Mouse (Mus musculus) small intestine, adult 2 months (tissue): Measurements from ENCODE around the gene Hist1h2ad. TPM values are rescaled to one million over a fixed set of nuclear protein-coding genes. Genes with fewer than 3 reads are reported as not detected.

ENCODE experiments used
- H3K27ac ChIP-seq: fragments of 200-500 bp; 2 replicates; pipeline ENCODE4 v1.5.1; 2012; ENCODE audit warnings: low read depth, low read length, control low read depth, inconsistent platforms; ENCODE audit not compliant: insufficient read depth
- H3K27me3 ChIP-seq: fragments of 200-500 bp; 2 replicates; pipeline ENCODE4 v1.6.1; 2012; ENCODE audit warnings: mild to moderate bottlenecking, moderate library complexity, low read length, inconsistent platforms; ENCODE audit not compliant: control insufficient read depth, insufficient read depth
- H3K36me3 ChIP-seq: fragments of 200-500 bp; 2 replicates; pipeline ENCODE4 v1.6.1; 2012; ENCODE audit warnings: mild to moderate bottlenecking, low read length, control low read depth, inconsistent platforms; ENCODE audit not compliant: control insufficient read depth, insufficient read depth
- H3K4me1 ChIP-seq: fragments of 200-500 bp; 2 replicates; pipeline ENCODE4 v1.6.1; 2012; ENCODE audit warnings: low read length, inconsistent platforms, mixed read lengths; ENCODE audit not compliant: control insufficient read depth, insufficient read depth, insufficient read length
- H3K4me3 ChIP-seq: fragments of 200-500 bp; 2 replicates; pipeline ENCODE4 v1.5.1; 2012; ENCODE audit warnings: low read depth, mild to moderate bottlenecking, control low read depth, inconsistent platforms, low read length, moderate library complexity
- CTCF ChIP-seq: fragments of 200-500 bp; IDR thresholded peaks from 2 replicates; pipeline ENCODE4 v1.5.1; 2012; ENCODE audit warnings: low read depth, mild to moderate bottlenecking, control low read depth, inconsistent platforms, low read length, moderate library complexity, mixed read lengths; ENCODE audit not compliant: insufficient replicate concordance, insufficient read length; ENCODE audit errors: extremely low read depth
- POLR2A ChIP-seq: fragments of 200-500 bp; IDR thresholded peaks from 2 replicates; pipeline ENCODE4 v1.6.1; 2012; ENCODE audit warnings: low read depth, mild to moderate bottlenecking, control low read depth, inconsistent platforms, low read length, moderate library complexity
- WGBS: fragments of 180-500 bp; shearing (Covaris S2); methylation state at CpG from one replicate; pipeline ENCODE4 v1.1.7; 2018; 5-methylcytosine and 5-hydroxymethylcytosine counted together
- polyA plus RNA-seq: library from polyadenylated mRNA; depleted of rRNA; stranded (reverse); fragments of >200 nt; gene quantifications from 2 replicates; pipeline ENCODE4 v1.2.3, GENCODE M21; 2012

Hist1h2ad gene
- polyA plus RNA-seq, 1 experiment = 21.3 TPM

DNA sequence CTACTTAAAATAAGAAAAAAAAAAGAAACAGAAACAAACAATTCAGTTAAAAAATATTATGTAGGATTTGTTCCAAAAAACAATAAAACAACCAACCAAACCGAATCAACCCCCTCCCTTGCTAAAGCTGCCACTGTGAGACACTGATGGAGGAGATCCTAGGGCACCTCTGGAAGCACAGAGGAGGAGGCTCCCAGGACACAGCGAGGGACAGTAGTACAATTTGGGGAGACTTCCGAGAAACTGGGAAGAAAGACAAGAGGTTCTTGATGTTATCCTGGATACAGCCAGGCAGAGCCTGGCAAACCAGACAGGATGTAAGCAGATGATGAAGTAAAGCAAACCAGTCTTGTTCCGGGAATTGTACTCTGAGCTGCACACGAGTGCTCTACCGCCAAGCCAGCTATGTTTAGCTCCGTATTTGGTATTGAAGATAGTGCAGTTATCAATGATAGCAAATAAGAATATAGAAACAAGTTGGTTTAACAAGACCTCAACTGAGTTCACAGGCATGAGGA, 29.1 kb downstream of the Hist1h2ad start:
- 68% methylated on average over 7 of the region's 7 CpGs for WGBS
- Histone ChIP-seq H3K36me3 (no peaks in the 10 kb centered on the region), H3K27ac (no peak overlapping the region), H3K27me3 (no peaks in the 10 kb centered on the region), H3K4me3 (no peak overlapping the region), H3K4me1 (no peaks in the 10 kb centered on the region)
- TF ChIP-seq CTCF (no peak), POLR2A (no peak)

DNA sequence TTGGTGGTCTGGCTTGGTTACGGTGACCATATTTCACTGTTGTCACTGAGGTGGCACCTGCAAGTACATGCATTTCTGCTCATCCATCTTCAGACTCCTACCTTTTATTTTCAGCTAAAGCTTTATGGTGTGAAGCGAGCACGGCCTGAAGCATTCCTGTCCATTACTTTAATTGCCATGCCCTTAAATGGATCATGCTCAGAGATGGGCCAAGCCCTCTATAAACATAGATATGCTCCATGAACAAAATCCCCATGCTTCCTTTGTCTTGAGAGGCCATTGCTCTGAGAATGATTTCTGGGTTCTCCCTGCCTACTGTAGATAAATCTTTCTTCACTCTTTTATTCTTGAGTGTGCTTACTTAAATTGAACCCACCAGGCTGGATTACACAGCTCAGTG, 30.3 kb downstream of the Hist1h2ad start:
- no peak overlapping the region for H3K4me3 ChIP-seq
- H3K4me1 ChIP-seq = no peaks in the 10 kb centered on the region
- WGBS = 85% methylated on average over 3 of the region's 3 CpGs
- H3K27ac ChIP-seq = no peak overlapping the region
- no peaks in the 10 kb centered on the region for H3K36me3 ChIP-seq
- no peak for TF ChIP-seq POLR2A
- no peak for TF ChIP-seq CTCF
- H3K27me3 ChIP-seq = no peaks in the 10 kb centered on the region

DNA sequence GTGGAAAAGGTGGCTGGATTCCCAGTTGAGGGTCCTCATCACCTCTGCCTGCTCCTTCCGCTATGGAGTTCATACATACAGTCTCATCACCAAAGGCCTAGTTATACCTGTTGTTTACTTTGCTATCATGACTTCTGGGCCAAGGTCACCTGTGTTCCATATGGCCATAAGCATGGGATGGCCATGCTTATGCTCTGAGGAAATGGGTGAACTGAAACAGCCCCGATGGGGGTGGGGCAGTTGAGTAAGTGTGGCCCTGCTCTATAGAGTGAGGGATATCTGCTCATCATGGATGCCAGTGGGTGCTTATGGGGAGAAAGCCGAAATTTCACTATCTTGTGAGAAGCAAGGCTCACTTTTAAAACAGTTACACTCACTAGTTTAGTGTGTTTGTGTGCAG, 30.9 kb downstream of the Hist1h2ad start:
- WGBS = 86% methylated on average over 3 of the region's 3 CpGs
- TF ChIP-seq POLR2A (no peak), CTCF (no peak)
- H3K4me1 ChIP-seq = no peaks in the 10 kb centered on the region

DNA sequence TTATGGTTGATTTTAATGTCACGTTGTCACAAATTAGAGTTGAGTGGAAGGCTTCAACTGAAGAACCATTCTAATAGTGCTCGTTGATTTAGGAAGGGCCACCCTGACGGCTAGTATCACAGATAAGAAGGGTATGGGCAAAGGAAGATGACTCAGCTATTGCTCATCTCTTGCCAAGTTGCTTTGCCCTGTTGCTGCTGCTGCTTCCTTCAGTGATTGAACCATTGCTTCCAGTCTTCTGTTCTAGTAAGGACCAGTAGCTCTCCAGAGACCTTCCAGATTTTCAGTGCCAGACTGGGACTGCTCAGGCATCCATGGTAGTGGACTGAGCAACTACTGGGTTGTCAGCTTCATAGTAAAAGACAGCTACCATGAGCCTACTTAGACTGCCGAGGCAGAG, 35.0 kb downstream of the Hist1h2ad start:
- Histone ChIP-seq H3K36me3 (no peaks in the 10 kb centered on the region), H3K27ac (no peak overlapping the region), H3K4me1 (no peaks in the 10 kb centered on the region), H3K27me3 (no peaks in the 10 kb centered on the region), H3K4me3 (no peak overlapping the region)
- WGBS = 71% methylated on average over 4 of the region's 4 CpGs
- TF ChIP-seq CTCF (no peak), POLR2A (no peak)

More for the DNA sequence above, 30.9 kb downstream of the Hist1h2ad start:
- Histone ChIP-seq H3K36me3 (no peaks in the 10 kb centered on the region), H3K27me3 (no peaks in the 10 kb centered on the region), H3K4me3 (no peak overlapping the region), H3K27ac (no peak overlapping the region)

DNA sequence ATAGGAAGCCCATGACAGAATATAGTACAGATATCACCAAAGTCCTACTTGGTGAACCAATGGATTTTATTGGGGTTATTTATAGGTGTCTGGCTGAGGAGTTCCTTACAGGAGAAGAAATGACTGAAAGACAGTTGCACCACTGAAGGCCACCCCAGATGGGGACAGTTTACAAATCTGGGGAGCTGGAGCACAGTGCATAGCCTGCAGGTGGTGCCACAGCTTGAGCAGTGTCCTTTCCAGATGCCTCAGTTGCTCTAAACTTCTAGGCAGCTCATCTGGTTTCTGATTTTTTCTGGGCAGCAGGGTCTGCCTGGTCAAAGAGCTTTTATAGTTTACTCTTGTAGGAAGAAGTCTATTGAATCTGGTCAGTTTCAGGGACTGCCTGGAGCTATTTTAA, 35.7 kb downstream of the Hist1h2ad start:
- Histone ChIP-seq H3K4me1 (no peaks in the 10 kb centered on the region), H3K27me3 (no peaks in the 10 kb centered on the region), H3K27ac (no peak overlapping the region), H3K4me3 (no peak overlapping the region), H3K36me3 (no peaks in the 10 kb centered on the region)
- TF ChIP-seq CTCF (no peak), POLR2A (no peak)

DNA sequence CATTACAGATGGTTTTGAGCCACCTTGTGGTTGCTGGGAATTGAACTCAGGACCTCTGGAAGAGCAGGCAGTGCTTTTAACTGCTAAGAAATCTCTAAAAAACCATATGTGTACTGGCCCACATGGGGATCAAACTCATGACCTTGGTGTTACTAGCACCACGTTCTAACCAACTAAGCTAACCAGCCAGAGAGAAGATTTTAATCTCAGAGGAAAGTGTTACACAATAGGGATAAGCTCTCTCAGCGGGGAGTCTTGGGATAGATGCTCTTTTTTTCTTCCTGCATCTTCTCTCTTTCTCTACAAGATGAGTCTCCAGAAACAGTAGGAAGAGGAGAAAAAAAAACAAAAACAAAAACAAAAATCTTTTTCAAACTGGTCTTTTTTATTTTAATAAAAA, 36.2 kb downstream of the Hist1h2ad start:
- 68% methylated on average over 2 of the region's 2 CpGs for WGBS
- TF ChIP-seq POLR2A (no peak), CTCF (no peak)
- Histone ChIP-seq H3K4me1 (no peaks in the 10 kb centered on the region), H3K27me3 (no peaks in the 10 kb centered on the region), H3K36me3 (no peaks in the 10 kb centered on the region), H3K27ac (no peak overlapping the region), H3K4me3 (no peak overlapping the region)

DNA sequence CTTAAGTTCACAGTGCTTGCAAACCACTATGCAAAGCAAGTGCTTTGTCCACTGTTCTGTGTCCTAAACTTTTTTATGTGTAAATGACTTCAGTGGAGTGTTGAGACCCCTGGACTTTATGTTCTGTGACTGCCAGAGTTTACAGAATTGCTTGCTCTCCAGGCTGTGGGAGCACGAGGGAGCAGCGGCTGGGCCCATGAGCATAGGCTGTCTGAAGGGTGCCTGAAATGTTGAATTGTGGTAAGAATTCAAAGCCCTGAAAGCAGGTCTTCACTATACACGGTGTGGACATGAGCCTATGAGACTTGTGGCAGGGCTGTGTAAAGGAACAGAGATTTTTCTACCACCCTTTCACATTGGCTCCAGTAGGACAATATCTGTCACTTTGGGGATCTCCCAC, 37.5 kb downstream of the Hist1h2ad start:
- H3K36me3 ChIP-seq = no peaks in the 10 kb centered on the region
- 84% methylated on average over 3 of the region's 3 CpGs for WGBS

More for the DNA sequence above, 37.5 kb downstream of the Hist1h2ad start:
- H3K27me3 ChIP-seq = no peaks in the 10 kb centered on the region
- no peak overlapping the region for H3K27ac ChIP-seq
- no peak overlapping the region for H3K4me3 ChIP-seq
- H3K4me1 ChIP-seq = no peaks in the 10 kb centered on the region
- TF ChIP-seq POLR2A (no peak), CTCF (no peak)
